ENCODE assay signal across 8 mouse cellular contexts in the genomic region with DNA sequence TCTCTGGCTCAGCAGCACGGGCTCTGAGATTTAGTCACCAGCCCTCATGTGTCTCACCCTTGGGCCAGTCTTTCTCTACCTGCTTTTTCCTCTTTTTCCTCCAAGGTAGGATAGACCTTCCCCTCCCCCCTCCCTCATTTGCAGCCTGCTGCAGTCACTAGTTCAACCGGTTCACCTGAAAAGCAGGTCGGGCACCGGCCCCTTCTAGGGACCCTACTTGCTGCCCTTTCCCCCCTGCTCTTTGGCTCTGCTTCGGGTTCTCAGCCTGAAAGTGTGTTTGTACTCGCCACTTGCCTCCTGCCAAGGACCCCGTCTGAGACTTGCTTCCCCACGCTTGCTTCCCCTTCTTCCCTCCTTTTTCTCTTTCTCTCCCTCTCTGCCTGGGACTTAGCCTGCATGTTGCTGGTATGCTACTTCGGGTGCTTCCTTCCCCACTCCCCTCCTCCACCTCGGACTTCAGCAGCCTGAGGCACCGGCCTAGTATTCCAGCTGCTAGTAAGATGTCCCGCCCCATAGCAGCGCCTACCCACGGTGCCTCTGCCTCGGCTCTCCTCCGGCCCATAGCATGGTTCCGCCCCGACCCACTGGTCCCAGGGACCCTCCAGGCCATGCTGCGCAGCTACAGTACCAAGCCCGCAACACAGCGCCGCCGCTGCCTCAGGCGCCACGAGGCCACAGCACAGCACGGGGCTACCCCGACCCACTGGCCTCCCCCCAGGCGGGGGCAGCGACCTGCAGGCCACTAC. TPM values are rescaled to one million over a fixed set of nuclear protein-coding genes. Genes with fewer than 3 reads are reported as not detected.
DNase-seq lines count a peak whose midpoint lies in the region; ATAC-seq and TF ChIP-seq lines count a peak whose summit lies in the region.

No protein-coding gene starts in this region.

- TF ChIP-seq CTCF in ES-Bruce4 (IDR thresholded peaks at IDR 0.05; ENCODE audit: low read depth, low read length) = no peak

- no peaks in the 10 kb centered on the region for H3K9me3 ChIP-seq in ES-Bruce4 (replicated peaks; ENCODE audit: control insufficient read depth, insufficient read depth, low read length, poor library complexity, severe bottlenecking)
- no peaks in the 10 kb centered on the region for H3K9me3 ChIP-seq in embryonic facial prominence, embryonic 15.5 days (replicated peaks)
- H3K9me3 ChIP-seq in hindbrain, embryonic 10.5 days = no peaks in the 10 kb centered on the region
- H3K9me3 ChIP-seq in limb, embryonic 14.5 days (ENCODE audit: control insufficient read depth, low read length) = no peaks in the 10 kb centered on the region
- no peaks in the 10 kb centered on the region for H3K9me3 ChIP-seq in midbrain, embryonic 15.5 days

- peak overlapping the region; percentile 51 for H3K4me2 ChIP-seq in embryonic facial prominence, embryonic 15.5 days (replicated peaks)
- H3K4me2 ChIP-seq in limb, embryonic 14.5 days (replicated peaks; ENCODE audit: low read depth, low read length, severe bottlenecking) = peak overlapping the region; percentile 53
- H3K4me2 ChIP-seq in midbrain, embryonic 15.5 days = peak overlapping the region; percentile 65

- 19% methylated on average over 29 of the region's 29 CpGs for WGBS in embryonic facial prominence, embryonic 15.5 days
- WGBS in hindbrain, embryonic 10.5 days = 22% methylated on average over 29 of the region's 29 CpGs
- WGBS in limb, embryonic 14.5 days = 19% methylated on average over 29 of the region's 29 CpGs
- 17% methylated on average over 29 of the region's 29 CpGs for WGBS in midbrain, embryonic 15.5 days

- TF ChIP-seq EP300 in ES-Bruce4 (IDR thresholded peaks at IDR 0.05; ENCODE audit: insufficient read depth, low read depth, low read length) = no peak

- H3K27me3 ChIP-seq in ES-Bruce4 (ENCODE audit: control insufficient read depth, insufficient read depth, low read length, poor library complexity, severe bottlenecking) = no peaks in the 10 kb centered on the region
- no peaks in the 10 kb centered on the region; the same call in none of the 2 replicates for H3K27me3 ChIP-seq in embryonic facial prominence, embryonic 15.5 days
- peaks cover 55% of the 10 kb centered on the region for H3K27me3 ChIP-seq in hindbrain, embryonic 10.5 days (ENCODE audit: insufficient read depth, poor library complexity, severe bottlenecking)
- H3K27me3 ChIP-seq in limb, embryonic 14.5 days (ENCODE audit: control insufficient read depth, insufficient read depth, low read length) = no peaks in the 10 kb centered on the region
- H3K27me3 ChIP-seq in midbrain, embryonic 15.5 days (replicated peaks) = 0 out of 2 replicates have a peak, but pooled peaks cover 3% of the 10 kb centered on the region

- no peaks in the 10 kb centered on the region for H3K36me3 ChIP-seq in ES-Bruce4 (ENCODE audit: control insufficient read depth, insufficient read depth, low read length, poor library complexity, severe bottlenecking)
- H3K36me3 ChIP-seq in embryonic facial prominence, embryonic 15.5 days = no peaks in the 10 kb centered on the region
- no peaks in the 10 kb centered on the region for H3K36me3 ChIP-seq in hindbrain, embryonic 10.5 days
- no peaks in the 10 kb centered on the region for H3K36me3 ChIP-seq in limb, embryonic 14.5 days (ENCODE audit: control insufficient read depth, insufficient read depth, low read length)
- H3K36me3 ChIP-seq in midbrain, embryonic 15.5 days (replicated peaks) = no peaks in the 10 kb centered on the region

- TF ChIP-seq POLR2A in ES-Bruce4 (IDR thresholded peaks at IDR 0.05; ENCODE audit: insufficient read depth, low read length) = no peak
- TF ChIP-seq POLR2A in limb, embryonic 14.5 days (IDR thresholded peaks at IDR 0.05; ENCODE audit: borderline replicate concordance, extremely low read depth, insufficient read depth, insufficient read length) = no peak

- H3K4me3 ChIP-seq in ES-Bruce4 (ENCODE audit: low read depth, low read length) = peak overlapping the region; percentile 14
- H3K4me3 ChIP-seq in embryonic facial prominence, embryonic 15.5 days (replicated peaks) = peak overlapping the region; percentile 34
- H3K4me3 ChIP-seq in hindbrain, embryonic 10.5 days = peak overlapping the region; percentile 49
- H3K4me3 ChIP-seq in limb, embryonic 14.5 days (replicated peaks; ENCODE audit: low read length) = peak overlapping the region; percentile 26
- H3K4me3 ChIP-seq in midbrain, embryonic 15.5 days = peak overlapping the region; percentile 42

- no peak overlapping the region for H3K9ac ChIP-seq in ES-Bruce4 (ENCODE audit: low read depth, poor library complexity, severe bottlenecking)
- H3K9ac ChIP-seq in embryonic facial prominence, embryonic 15.5 days = 0 out of 2 replicates have a peak overlapping the region, but pooled peaks have one; percentile 4
- H3K9ac ChIP-seq in limb, embryonic 14.5 days (ENCODE audit: low read depth, low read length, severe bottlenecking) = peak overlapping the region; percentile 47
- peak overlapping the region; percentile 38; the same call in 1 of the 2 replicates for H3K9ac ChIP-seq in midbrain, embryonic 15.5 days

- no peaks in the 10 kb centered on the region for H3K4me1 ChIP-seq in ES-Bruce4 (ENCODE audit: control insufficient read depth, insufficient read depth, low read length)
- no peaks in the 10 kb centered on the region for H3K4me1 ChIP-seq in embryonic facial prominence, embryonic 15.5 days
- H3K4me1 ChIP-seq in hindbrain, embryonic 10.5 days (replicated peaks) = no peaks in the 10 kb centered on the region; the same call in 1 of the 2 replicates
- no peaks in the 10 kb centered on the region for H3K4me1 ChIP-seq in limb, embryonic 14.5 days (ENCODE audit: control insufficient read depth, insufficient read depth, low read length)
- no peaks in the 10 kb centered on the region for H3K4me1 ChIP-seq in midbrain, embryonic 15.5 days

- DNase-seq in adrenal gland, postnatal 10 days = peak; percentile 38
- no peak for DNase-seq in adrenal gland, adult 18-20 months (ENCODE audit: low spot score in 2 of 2)
- peak; percentile 44 for DNase-seq in hindbrain, embryonic 10.5 days (ENCODE audit: low spot score)
- DNase-seq in limb, embryonic 14.5 days (ENCODE audit: low spot score) = peak; percentile 2
- DNase-seq in thymus, postnatal 25 days = peak; percentile 6

- ATAC-seq in embryonic facial prominence, embryonic 15.5 days (ENCODE audit: insufficient number of reproducible peaks, low FRiP score, low TSS enrichment, low read depth) = peak; percentile 69
- ATAC-seq in limb, embryonic 14.5 days (ENCODE audit: low FRiP score, low read depth) = peak; percentile 67
- ATAC-seq in midbrain, embryonic 15.5 days (replicated peaks) = peak; percentile 90

- no peak overlapping the region for H3K27ac ChIP-seq in ES-Bruce4 (ENCODE audit: insufficient read depth, low read length)
- no peak overlapping the region for H3K27ac ChIP-seq in embryonic facial prominence, embryonic 15.5 days (replicated peaks)
- H3K27ac ChIP-seq in hindbrain, embryonic 10.5 days = peak overlapping the region; percentile 86
- H3K27ac ChIP-seq in limb, embryonic 14.5 days (replicated peaks; ENCODE audit: low read depth, low read length) = 0 out of 2 replicates have a peak overlapping the region, but pooled peaks have one; percentile 26
- H3K27ac ChIP-seq in midbrain, embryonic 15.5 days = no peak overlapping the region

RNA-seq across cellular contexts. Expression of a gene that starts 36.2 kb away (rescaled TPM):
- 1 to 10 TPM; 2.7 to 3.5 TPM for total RNA-seq in adrenal gland, postnatal 10 days (2021)
- 1 to 10 TPM; 1.0 to 1.4 TPM for total RNA-seq in adrenal gland, adult 18-20 months (2021)
- 1.8 and 1.9 TPM in 2 replicates for polyA plus RNA-seq in ES-Bruce4 (2011; ENCODE audit: insufficient read depth, insufficient read length, low read depth, missing spikeins)
- 9.9 and 10.0 TPM in 2 replicates for polyA plus RNA-seq in embryonic facial prominence, embryonic 15.5 days (2015; fragmentation: Nextera tagmentation; extraction: Ambion mirVana)
- 4.6 and 5.4 TPM in 2 replicates for polyA plus RNA-seq in hindbrain, embryonic 10.5 days (2016; fragmentation: Nextera tagmentation; extraction: Ambion mirVana)
- 4.4 and 5.4 TPM in 2 replicates for polyA plus RNA-seq in limb, embryonic 14.5 days (2012; rRNA removed)
- 12.5 TPM in 2 replicates for polyA plus RNA-seq in limb, embryonic 14.5 days (2014; fragmentation: Nextera tagmentation; extraction: Ambion mirVana)
- polyA plus RNA-seq in midbrain, embryonic 15.5 days (2015; fragmentation: Nextera tagmentation; extraction: Ambion mirVana) = 2.0 and 2.5 TPM in 2 replicates

Comparison
In these comparisons a context has a peak if more than half of its experiments do, and no peak if none do; other contexts are left out.
1. DNase-seq: peak in adrenal gland, postnatal 10 days (single experiment), hindbrain, embryonic 10.5 days (single experiment), limb, embryonic 14.5 days (single experiment) and thymus, postnatal 25 days (single experiment); none in adrenal gland, adult 18-20 months (0 of 2).
2. H3K27ac ChIP-seq: peak in hindbrain, embryonic 10.5 days (single experiment) and limb, embryonic 14.5 days (single experiment); none in ES-Bruce4 (single experiment), embryonic facial prominence, embryonic 15.5 days (single experiment) and midbrain, embryonic 15.5 days (single experiment).
3. Peak in every context shown above with its lines, with median percentiles within 50 percentile points of each other: H3K4me3 ChIP-seq, ATAC-seq and H3K4me2 ChIP-seq.